Mouse (Mus musculus) midbrain, embryonic 10.5 days (tissue): Measurements from ENCODE around the gene Spock3. TPM values are rescaled to one million over a fixed set of nuclear protein-coding genes. Genes with fewer than 3 reads are reported as not detected.

ENCODE experiments used
- DNase-seq: peaks from one replicate; pipeline ENCODE4 v3.0.0-alpha.2; 2017; ENCODE audit warnings: low spot score
- H3K27ac ChIP-seq: fragments of 300-500 bp; sonication (generic); replicated peaks from 2 replicates; pipeline ENCODE4 v1.5.1; 2016; ENCODE audit warnings: mild to moderate bottlenecking
- H3K27me3 ChIP-seq: fragments of 300-500 bp; sonication (generic); 2 replicates; pipeline ENCODE4 v1.6.1; 2016; ENCODE audit warnings: low read depth, mild to moderate bottlenecking; ENCODE audit not compliant: poor library complexity, severe bottlenecking
- H3K36me3 ChIP-seq: fragments of 300-500 bp; sonication (generic); 2 replicates; pipeline ENCODE4 v1.6.1; 2016; ENCODE audit warnings: mild to moderate bottlenecking, moderate library complexity
- H3K4me1 ChIP-seq: fragments of 300-500 bp; sonication (generic); 2 replicates; pipeline ENCODE4 v1.6.1; 2016
- H3K4me3 ChIP-seq: fragments of 300-500 bp; sonication (generic); 2 replicates; pipeline ENCODE4 v1.5.1; 2016; ENCODE audit warnings: mild to moderate bottlenecking, moderate library complexity
- H3K9me3 ChIP-seq: fragments of 300-500 bp; sonication (generic); replicated peaks from 2 replicates; pipeline ENCODE4 v1.6.1; 2016; ENCODE audit warnings: mild to moderate bottlenecking
- WGBS: fragments of 180-500 bp; shearing (Covaris S2); methylation state at CpG from one replicate; pipeline ENCODE4 v1.1.7; 2016; 5-methylcytosine and 5-hydroxymethylcytosine counted together
- polyA plus RNA-seq: library from polyadenylated mRNA; unstranded; fragments of >200 nt; fragmentation: Nextera tagmentation; extraction: Ambion mirVana; gene quantifications from 2 replicates; pipeline ENCODE4 v1.2.1, GENCODE M21; 2016

Spock3 gene
- polyA plus RNA-seq, 1 experiment from 2014 or later: 2.5 TPM

- no peak for DNase-seq
- Histone ChIP-seq H3K4me1 (no peaks in the 10 kb centered on the region), H3K9me3 (no peaks in the 10 kb centered on the region), H3K27me3 (no peaks in the 10 kb centered on the region), H3K36me3 (no peaks in the 10 kb centered on the region), H3K4me3 (no peak overlapping the region), H3K27ac (no peak overlapping the region)
Measured at GRCm38 (mm10) chr8:63169956-63170355, 219.1 kb downstream of the Spock3 start.

- Histone ChIP-seq H3K9me3 (no peaks in the 10 kb centered on the region), H3K4me3 (no peak overlapping the region), H3K27ac (no peak overlapping the region), H3K4me1 (no peaks in the 10 kb centered on the region), H3K27me3 (no peaks in the 10 kb centered on the region), H3K36me3 (no peaks in the 10 kb centered on the region)
- 93% methylated on average over 1 of the region's 1 CpGs for WGBS
- DNase-seq: no peak
Measured at GRCm38 (mm10) chr8:63181272-63181671, 230.5 kb downstream of the Spock3 start.

GRCm38 (mm10) chr8:63258812-63259385, 308.1 kb downstream of the Spock3 start:
- Histone ChIP-seq H3K36me3 (no peaks in the 10 kb centered on the region), H3K9me3 (no peaks in the 10 kb centered on the region), H3K4me3 (no peak overlapping the region), H3K4me1 (no peaks in the 10 kb centered on the region), H3K27ac (no peak overlapping the region), H3K27me3 (no peaks in the 10 kb centered on the region)
- DNase-seq: no peak

GRCm38 (mm10) chr8:63262516-63262915, 311.7 kb downstream of the Spock3 start:
- no peaks in the 10 kb centered on the region for H3K36me3 ChIP-seq
- H3K4me3 ChIP-seq: no peak overlapping the region
- no peaks in the 10 kb centered on the region for H3K4me1 ChIP-seq
- H3K9me3 ChIP-seq: no peaks in the 10 kb centered on the region
- H3K27ac ChIP-seq: no peak overlapping the region
- WGBS: 85% methylated on average over 4 of the region's 4 CpGs
- no peaks in the 10 kb centered on the region for H3K27me3 ChIP-seq
- DNase-seq: no peak

- H3K36me3 ChIP-seq: no peaks in the 10 kb centered on the region
- 93% methylated on average over 1 of the region's 1 CpGs for WGBS
- no peaks in the 10 kb centered on the region for H3K4me1 ChIP-seq
- no peak for DNase-seq
- no peak overlapping the region for H3K27ac ChIP-seq
- H3K4me3 ChIP-seq: no peak overlapping the region
- no peaks in the 10 kb centered on the region for H3K9me3 ChIP-seq
- H3K27me3 ChIP-seq: no peaks in the 10 kb centered on the region
Measured at GRCm38 (mm10) chr8:63335366-63335765, 384.6 kb downstream of the Spock3 start.

GRCm38 (mm10) chr8:63368580-63368979, 417.8 kb downstream of the Spock3 start:
- H3K27ac ChIP-seq: no peak overlapping the region
- H3K4me1 ChIP-seq: no peaks in the 10 kb centered on the region
- 87% methylated on average over 6 of the region's 6 CpGs for WGBS
- no peak overlapping the region for H3K4me3 ChIP-seq
- no peaks in the 10 kb centered on the region for H3K27me3 ChIP-seq
- DNase-seq: no peak
- no peaks in the 10 kb centered on the region for H3K36me3 ChIP-seq
- H3K9me3 ChIP-seq: no peaks in the 10 kb centered on the region

GRCm38 (mm10) chr8:63397659-63398058, 446.9 kb downstream of the Spock3 start:
- DNase-seq: no peak
- no peaks in the 10 kb centered on the region for H3K9me3 ChIP-seq
- no peaks in the 10 kb centered on the region for H3K27me3 ChIP-seq
- no peak overlapping the region for H3K27ac ChIP-seq
- no peaks in the 10 kb centered on the region for H3K36me3 ChIP-seq
- H3K4me1 ChIP-seq: no peaks in the 10 kb centered on the region
- H3K4me3 ChIP-seq: no peak overlapping the region
